Mouse (Mus musculus): ENCODE measurements around the gene Prss53. TPM values are rescaled to one million over a fixed set of nuclear protein-coding genes. Genes with fewer than 3 reads are reported as not detected.

The Prss53 gene
- 2.4 and 3.0 TPM in 2 replicates for polyA plus RNA-seq (2012; rRNA removed)

GRCm38 (mm10) chr7:127890798-127891197 lies at the start of gene Prss53:
TSS of gene Prss53 (minus strand) at chr7:127890970.

GRCm38 (mm10) chr7:127929923-127930322 lies 39.2 kb upstream of the Prss53 start, which contains the start of gene Prss8:
TSS of gene Prss8 (minus strand) at chr7:127930104.

GRCm38 (mm10) chr7:127912190-127912871 lies 21.6 kb upstream of the Prss53 start, which contains the start of gene Kat8:
TSS of gene Kat8 (plus strand) at chr7:127912516.

GRCm38 (mm10) chr7:127903971-127904796 lies 13.4 kb upstream of the Prss53 start, which contains the start of gene Bckdk:
TSS of gene Bckdk (plus strand) at chr7:127904082.

GRCm38 (mm10) chr7:127895442-127895841 lies 4.7 kb upstream of the Prss53 start, which contains the start of the genes Gm21974 and Vkorc1:
TSS of gene Gm21974 (minus strand) at chr7:127895454.
TSS of gene Vkorc1 (minus strand) at chr7:127895617.

GRCm38 (mm10) chr7:127876467-127877348 lies 14.1 kb downstream of the Prss53 start, which contains the start of gene Zfp668:
TSS of gene Zfp668 (minus strand) at chr7:127876828.

GRCm38 (mm10) chr7:127876041-127876466 lies 14.7 kb downstream of the Prss53 start, which contains the start of gene Zfp646:
TSS of gene Zfp646 (plus strand) at chr7:127876221.

Other genes with a start within 250 kb of the Prss53 start
- gene Bcl7c, start 182.0 kb downstream of the Prss53 start, polyA plus RNA-seq (2012; rRNA removed) = 53.7 and 67.6 TPM in 2 replicates
- gene Ctf1, start 178.2 kb downstream of the Prss53 start, polyA plus RNA-seq (2012; rRNA removed) = 9.8 and 15.3 TPM in 2 replicates
- not detected in 2 replicates for gene Ctf2, start 158.8 kb downstream of the Prss53 start, polyA plus RNA-seq (2012; rRNA removed)
- gene Fbxl19, start 146.4 kb downstream of the Prss53 start, polyA plus RNA-seq (2012; rRNA removed) = 131 and 136 TPM in 2 replicates
- gene Orai3, start 121.2 kb downstream of the Prss53 start, polyA plus RNA-seq (2012; rRNA removed) = 8.2 and 10.4 TPM in 2 replicates
- gene Setd1a, start 114.3 kb downstream of the Prss53 start, polyA plus RNA-seq (2012; rRNA removed) = 16.7 and 23.0 TPM in 2 replicates
- not detected in 2 replicates for gene Gm49388, start 105.4 kb downstream of the Prss53 start, polyA plus RNA-seq (2012; rRNA removed)
- gene Hsd3b7, start 90.4 kb downstream of the Prss53 start, polyA plus RNA-seq (2012; rRNA removed) = 15.0 and 18.8 TPM in 2 replicates
- gene Stx4a, start 66.7 kb downstream of the Prss53 start, polyA plus RNA-seq (2012; rRNA removed) = 55.6 and 78.3 TPM in 2 replicates
- 82.8 and 97.6 TPM in 2 replicates for gene Stx1b, start 66.4 kb downstream of the Prss53 start, polyA plus RNA-seq (2012; rRNA removed)
- 23.8 and 25.2 TPM in 2 replicates for gene Zfp646, start 14.7 kb downstream of the Prss53 start, polyA plus RNA-seq (2012; rRNA removed)
- 20.6 and 21.2 TPM in 2 replicates for gene Zfp668, start 14.1 kb downstream of the Prss53 start, polyA plus RNA-seq (2012; rRNA removed)
- not detected in 2 replicates for gene Gm21974, start 4.5 kb upstream of the Prss53 start, polyA plus RNA-seq (2012; rRNA removed)
- 61.4 and 95.9 TPM in 2 replicates for gene Vkorc1, start 4.6 kb upstream of the Prss53 start, polyA plus RNA-seq (2012; rRNA removed)
- gene Bckdk, start 13.1 kb upstream of the Prss53 start, polyA plus RNA-seq (2012; rRNA removed) = 54.7 and 59.0 TPM in 2 replicates
- 48.3 and 52.2 TPM in 2 replicates for gene Kat8, start 21.5 kb upstream of the Prss53 start, polyA plus RNA-seq (2012; rRNA removed)
- 0.20 and 2.6 TPM in 2 replicates for gene Prss8, start 39.1 kb upstream of the Prss53 start, polyA plus RNA-seq (2012; rRNA removed)
- 10.7 and 13.2 TPM in 2 replicates for gene Prss36, start 55.8 kb upstream of the Prss53 start, polyA plus RNA-seq (2012; rRNA removed)
- gene Fus, start 76.5 kb upstream of the Prss53 start, polyA plus RNA-seq (2012; rRNA removed) = 779 and 808 TPM in 2 replicates
- gene Pycard, start 102.9 kb upstream of the Prss53 start, polyA plus RNA-seq (2012; rRNA removed) = 7.0 and 10.3 TPM in 2 replicates
- 0.64 and 4.6 TPM in 2 replicates for gene Trim72, start 113.0 kb upstream of the Prss53 start, polyA plus RNA-seq (2012; rRNA removed)
- 2.0 and 2.3 TPM in 2 replicates for gene Itgam, start 171.7 kb upstream of the Prss53 start, polyA plus RNA-seq (2012; rRNA removed)
- gene Gm49368, start 171.7 kb upstream of the Prss53 start, polyA plus RNA-seq (2012; rRNA removed) = 0.01 and 0.05 TPM in 2 replicates
- 0.14 and 0.15 TPM in 2 replicates for gene Itgax, start 238.6 kb upstream of the Prss53 start, polyA plus RNA-seq (2012; rRNA removed)